Mouse (Mus musculus): ENCODE measurements at regions not wholly inside any gene's neighbourhood (a gene's known extent, or its start where the extent isn't known, plus 50 kb on each side); places are given as distances from the start of the nearest gene placed in this dataset.

- DNase-seq (ENCODE audit: low spot score in 2 of 2), result peak; percentile 4 to 18
Measured at GRCm38 (mm10) chr14:48330965-48331622, 114.8 kb upstream of the Tmem260 start.

DNA sequence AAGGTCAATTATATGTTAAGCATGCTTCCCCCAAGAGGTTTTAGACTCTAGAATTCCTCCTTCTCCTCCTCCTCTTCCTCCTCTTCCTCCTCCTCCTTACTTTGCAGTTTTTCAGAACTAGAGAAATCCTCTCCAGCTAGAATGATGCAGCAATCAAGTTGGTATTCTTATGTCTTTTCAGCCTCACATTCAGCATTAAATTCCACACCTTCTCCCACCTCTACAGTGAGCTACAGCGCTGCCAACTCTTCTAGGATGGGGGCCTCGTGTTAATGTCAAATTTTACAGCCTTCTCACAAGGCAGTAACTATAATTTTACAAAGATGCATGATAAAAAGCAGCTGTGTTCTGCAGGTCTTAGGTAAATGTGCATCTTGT is 114.3 kb upstream of the Tmem260 start:
- no peak for DNase-seq (ENCODE audit: low spot score in 2 of 2)

- no peak for DNase-seq (ENCODE audit: low spot score in 2 of 2)
Measured at GRCm38 (mm10) chr14:48332193-48332592, 113.7 kb upstream of the Tmem260 start.

DNA sequence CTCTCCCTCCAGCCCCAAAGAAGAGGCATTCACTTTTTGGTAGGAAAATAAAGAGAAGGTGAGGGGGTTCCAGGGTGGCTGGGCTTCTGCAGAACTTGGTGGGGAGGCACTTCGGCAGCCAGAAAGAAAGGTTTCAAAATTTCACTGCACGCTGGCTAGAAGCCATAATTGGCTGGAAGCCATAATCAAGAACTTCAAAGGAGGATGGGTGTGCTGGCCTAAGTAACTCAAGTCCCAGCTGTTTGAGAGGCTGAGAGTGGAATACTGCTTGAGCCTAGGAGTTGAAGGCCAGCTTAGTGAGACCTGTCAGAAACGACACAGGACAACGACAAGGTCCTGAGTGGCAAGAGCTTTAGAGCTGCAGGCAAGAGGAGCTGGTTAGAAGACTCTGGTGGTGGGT is 113.3 kb upstream of the Tmem260 start:
- DNase-seq (ENCODE audit: low spot score in 2 of 2), result no peak

DNA sequence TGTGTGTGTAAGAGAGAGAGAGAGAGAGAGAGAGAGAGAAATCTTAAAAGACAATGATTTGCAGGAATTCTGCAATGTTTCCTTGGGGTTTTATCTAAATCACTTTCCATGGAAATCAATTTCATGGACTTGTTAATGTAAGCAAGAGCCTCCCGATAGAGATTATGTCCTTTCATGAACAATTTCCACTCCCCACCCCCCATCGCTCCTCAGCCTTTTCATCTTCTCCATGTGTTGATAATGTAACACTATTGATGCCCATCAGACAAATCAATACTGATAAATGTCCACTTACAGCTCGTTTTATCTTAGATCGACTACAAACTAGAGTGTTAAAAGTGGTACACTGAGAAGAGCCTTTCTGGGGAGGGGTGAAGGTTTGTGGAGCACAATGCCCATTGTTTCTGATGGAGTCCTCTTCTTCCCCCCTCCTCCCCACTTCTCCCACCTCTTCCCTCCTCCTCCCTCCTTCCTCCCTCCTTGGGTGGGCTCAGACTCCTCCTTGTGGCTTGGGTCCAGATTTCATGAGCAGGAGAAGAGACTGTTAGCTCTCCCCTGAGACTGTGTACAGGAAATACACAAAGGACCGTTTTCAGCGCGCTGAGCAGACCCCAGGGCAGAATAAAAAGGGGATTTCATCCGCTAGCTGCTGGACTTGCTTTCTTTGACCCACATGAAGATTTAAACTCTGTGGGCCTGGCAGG is 111.7 kb upstream of the Tmem260 start:
- no peak for DNase-seq (ENCODE audit: low spot score in 2 of 2)

DNA sequence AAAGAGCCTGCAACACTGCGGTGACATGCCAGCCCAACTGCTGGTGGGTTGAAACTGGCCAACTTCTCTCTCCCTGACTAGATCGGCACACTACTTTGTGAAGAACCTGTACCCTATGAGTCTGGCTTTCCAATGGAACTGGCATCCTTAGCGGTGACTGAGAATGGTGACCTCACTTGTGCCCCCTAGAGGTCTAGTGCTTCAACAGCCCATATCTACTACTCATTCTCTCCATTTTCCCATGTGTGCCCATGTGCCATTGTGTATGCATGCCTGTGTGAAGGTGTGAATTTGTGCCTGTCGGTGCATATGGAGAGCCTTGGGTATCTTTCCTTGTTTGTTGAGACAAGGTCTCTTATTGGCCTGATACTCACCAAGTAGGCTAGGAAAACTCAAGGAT is 106.5 kb upstream of the Tmem260 start:
- DNase-seq (ENCODE audit: low spot score in 2 of 2), result no peak

DNA sequence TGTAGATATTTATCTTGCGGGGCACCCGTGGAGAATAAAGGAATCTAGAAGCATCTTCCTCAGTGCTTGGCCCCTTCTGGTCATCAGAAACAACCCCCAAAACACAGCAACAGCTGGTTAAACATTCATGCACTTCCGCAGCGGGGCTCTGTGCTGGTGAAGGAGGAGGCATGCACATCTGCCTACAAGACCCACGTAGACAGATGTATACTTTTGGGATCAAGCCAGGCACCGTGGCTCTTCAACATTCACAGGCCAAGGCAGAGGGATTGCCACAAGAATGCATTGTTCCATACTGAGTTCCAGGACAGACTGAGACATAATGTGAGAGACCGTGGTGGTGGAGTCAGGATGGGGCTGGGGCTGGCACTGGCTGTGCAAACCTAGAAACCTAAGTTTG is 103.0 kb upstream of the Tmem260 start:
- no peak for DNase-seq (ENCODE audit: low spot score in 2 of 2)

- DNase-seq (ENCODE audit: low spot score in 2 of 2), result no peak
Measured at GRCm38 (mm10) chr14:48345956-48346355, 100.0 kb upstream of the Tmem260 start.

- no peak for DNase-seq (ENCODE audit: low spot score in 2 of 2)
Measured at GRCm38 (mm10) chr14:48349392-48350044, 96.4 kb upstream of the Tmem260 start.

GRCm38 (mm10) chr14:48351652-48352051 is 94.3 kb upstream of the Tmem260 start:
- no peak for DNase-seq (ENCODE audit: low spot score in 2 of 2)

DNA sequence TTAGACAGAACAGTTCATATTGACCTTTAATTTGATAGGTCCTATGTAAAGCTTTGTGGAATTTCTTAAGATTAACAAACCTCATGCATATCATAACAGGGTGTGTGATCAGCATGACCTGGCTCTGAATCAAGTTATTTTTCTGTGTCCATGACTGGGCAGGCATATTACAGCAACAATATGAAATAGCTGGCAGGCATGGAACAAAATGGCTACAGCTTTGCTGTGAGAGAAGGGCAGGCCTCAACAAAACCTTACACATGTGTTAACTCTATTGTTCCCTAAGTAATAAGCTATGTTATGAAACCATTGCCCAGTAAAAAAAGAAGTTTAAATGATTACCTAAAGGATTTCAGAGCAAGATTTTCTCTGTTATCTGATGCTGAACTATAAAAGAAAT is 93.1 kb upstream of the Tmem260 start:
- no peak for DNase-seq (ENCODE audit: low spot score in 2 of 2)

- no peak for DNase-seq (ENCODE audit: low spot score in 2 of 2)
Measured at GRCm38 (mm10) chr14:48354176-48354575, 91.7 kb upstream of the Tmem260 start.

DNA sequence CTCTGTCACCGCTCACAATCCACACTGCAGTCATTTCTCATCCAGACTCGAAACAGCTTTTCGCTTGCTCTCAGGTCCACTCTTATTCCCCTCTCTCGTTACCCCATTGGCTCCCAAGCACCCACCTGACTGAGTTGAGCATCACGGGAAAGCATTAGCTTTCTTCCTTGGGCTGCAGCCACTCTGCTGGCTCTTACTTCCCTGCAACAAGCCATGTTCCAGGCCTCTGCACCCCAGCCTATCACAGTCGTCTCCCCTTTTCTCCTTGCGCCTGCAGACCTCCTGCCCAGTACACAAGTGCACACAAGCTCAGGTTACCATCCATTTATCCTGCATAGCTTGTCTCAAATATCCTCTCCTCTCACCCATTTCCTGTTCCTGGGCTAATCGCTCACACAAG is 88.5 kb upstream of the Tmem260 start:
- no peak for DNase-seq (ENCODE audit: low spot score in 2 of 2)

DNA sequence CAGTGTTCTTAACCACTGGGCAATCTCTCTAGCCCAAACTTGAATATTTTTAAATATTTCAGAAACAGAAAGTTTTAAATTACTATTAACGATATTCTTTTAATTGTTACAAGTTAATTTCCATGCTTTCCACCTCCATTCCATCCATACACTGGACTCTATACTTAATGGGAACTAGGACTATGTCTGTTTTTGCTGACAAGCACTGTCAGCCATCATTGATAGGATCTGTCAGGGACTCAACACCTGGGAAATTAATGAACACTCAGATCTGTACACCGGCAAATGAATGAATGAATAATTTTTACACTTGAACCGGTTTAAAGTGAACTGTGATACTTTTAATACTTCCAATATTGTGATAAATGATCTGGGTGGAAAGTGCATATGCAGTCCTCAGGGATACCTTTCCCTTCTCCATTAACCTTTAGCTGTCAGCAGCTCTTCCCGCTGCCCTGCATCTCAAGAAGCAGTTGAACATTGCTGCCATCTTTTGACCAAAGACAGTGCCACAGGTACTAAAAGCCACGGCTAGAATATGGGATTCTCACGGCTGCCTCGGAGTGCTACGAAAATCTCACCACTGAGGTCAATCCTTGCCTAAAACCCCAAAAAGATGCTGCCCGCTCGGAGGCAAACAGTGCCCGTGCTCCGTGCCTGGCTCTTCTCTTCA is 87.3 kb upstream of the Tmem260 start:
- DNase-seq (ENCODE audit: low spot score in 2 of 2), result peak in 1 of 2 experiments; percentile 14

- DNase-seq (ENCODE audit: low spot score in 2 of 2), result no peak
Measured at GRCm38 (mm10) chr14:48361820-48362219, 84.1 kb upstream of the Tmem260 start.

DNA sequence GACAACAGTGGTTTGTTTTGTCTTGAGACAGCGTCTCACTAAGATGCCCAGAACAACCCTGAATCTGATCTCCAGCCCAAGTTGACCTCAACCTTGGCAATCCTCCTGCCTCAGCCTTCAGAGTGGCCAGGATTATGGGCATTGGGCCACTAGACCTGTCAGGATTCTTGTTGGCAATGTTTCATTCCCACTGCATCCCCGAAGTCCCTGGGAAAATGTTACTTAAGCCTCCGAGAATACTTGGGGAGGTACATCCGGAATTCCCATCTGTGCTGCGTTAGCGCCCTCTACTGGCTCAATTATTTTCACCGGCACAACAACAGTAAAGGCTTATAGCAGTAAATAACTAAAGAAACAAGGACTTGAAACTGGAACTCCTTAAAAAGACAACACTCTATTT is 78.9 kb upstream of the Tmem260 start:
- DNase-seq (ENCODE audit: low spot score in 2 of 2), result peak; percentile 83 to 85

- DNase-seq (ENCODE audit: low spot score in 2 of 2), result no peak
Measured at GRCm38 (mm10) chr14:48370322-48370721, 75.6 kb upstream of the Tmem260 start.

DNA sequence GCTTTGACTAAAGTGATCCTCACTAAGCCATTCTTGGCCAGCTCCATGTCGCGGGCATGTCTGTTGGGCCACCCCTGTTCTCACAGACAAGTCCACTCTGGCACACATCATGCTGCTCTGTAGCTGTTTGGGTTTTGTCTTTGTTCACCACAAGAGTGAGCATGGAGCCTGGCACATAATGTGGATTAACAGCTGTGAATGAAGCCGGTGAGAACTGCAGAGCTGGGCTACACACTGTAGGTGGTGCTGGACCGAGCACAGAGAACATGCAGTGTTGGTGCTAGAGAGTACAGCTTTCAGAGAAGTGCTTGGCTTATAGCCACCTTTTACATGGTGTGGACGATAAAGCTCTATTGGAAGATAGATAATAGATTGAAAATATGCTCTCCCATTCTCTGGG is 74.2 kb upstream of the Tmem260 start:
- peak; percentile 13 to 33 for DNase-seq (ENCODE audit: low spot score in 2 of 2)

GRCm38 (mm10) chr14:48376112-48376511 is 69.8 kb upstream of the Tmem260 start:
- DNase-seq (ENCODE audit: low spot score in 2 of 2), result no peak

Data from frontal cortex, postnatal 25 days (tissue).